Mouse (Mus musculus) intestine, postnatal 0 days (tissue): ENCODE results near the gene Sgip1. TPM values are rescaled to one million over a fixed set of nuclear protein-coding genes. Genes with fewer than 3 reads are reported as not detected.

Experiments used
- ATAC-seq: fragments of 200-750 bp; cut with Nextera tagmentation; 2 replicates; pipeline ENCODE4 v1.8.0; 2017; ENCODE audit warnings: mild to moderate bottlenecking, moderate TSS enrichment, moderate library complexity
- H3K27ac ChIP-seq: fragments of 300-500 bp; sonication (generic); 2 replicates; pipeline ENCODE4 v1.5.1; 2014; ENCODE audit warnings: mild to moderate bottlenecking, low read depth, low read length, moderate library complexity
- H3K27me3 ChIP-seq: fragments of 300-500 bp; sonication (generic); replicated peaks from 2 replicates; pipeline ENCODE4 v1.6.1; 2014; ENCODE audit warnings: low read length, mixed read lengths; ENCODE audit not compliant: control insufficient read depth, insufficient read depth
- H3K36me3 ChIP-seq: fragments of 300-500 bp; sonication (generic); 2 replicates; pipeline ENCODE4 v1.6.1; 2014; ENCODE audit warnings: mild to moderate bottlenecking, moderate library complexity; ENCODE audit not compliant: control insufficient read depth, insufficient read depth
- H3K4me1 ChIP-seq: fragments of 300-500 bp; sonication (generic); replicated peaks from 2 replicates; pipeline ENCODE4 v1.6.1; 2014; ENCODE audit warnings: antibody characterized with exemption, low read length, mixed read lengths; ENCODE audit not compliant: control insufficient read depth, insufficient read depth
- H3K4me2 ChIP-seq: fragments of 300-500 bp; sonication (generic); replicated peaks from 2 replicates; pipeline ENCODE4 v1.6.1; 2014; ENCODE audit warnings: low read depth, mild to moderate bottlenecking, moderate library complexity
- H3K4me3 ChIP-seq: fragments of 300-500 bp; sonication (generic); 2 replicates; pipeline ENCODE4 v1.5.1; 2014; ENCODE audit warnings: low read depth, low read length
- H3K9ac ChIP-seq: fragments of 300-500 bp; sonication (generic); 2 replicates; pipeline ENCODE4 v1.6.1; 2014; ENCODE audit warnings: mild to moderate bottlenecking, low read depth, low read length
- H3K9me3 ChIP-seq: fragments of 300-500 bp; sonication (generic); 2 replicates; pipeline ENCODE4 v1.6.1; 2016; ENCODE audit warnings: mixed run types; ENCODE audit not compliant: control insufficient read depth
- CTCF ChIP-seq: sonication (generic); IDR thresholded peaks from 2 replicates; pipeline ENCODE4 v1.5.1; 2016; ENCODE audit warnings: low read depth, mild to moderate bottlenecking, control low read depth, antibody characterized with exemption, moderate library complexity
- WGBS: fragments of 180-500 bp; shearing (Covaris S2); extraction: QIAGEN DNeasy Blood & Tissue Kit; methylation state at CpG from one replicate; pipeline ENCODE4 v1.1.7; 2014; 5-methylcytosine and 5-hydroxymethylcytosine counted together
- polyA plus RNA-seq: library from polyadenylated mRNA; unstranded; fragments of >200 nt; fragmentation: Nextera tagmentation; extraction: Ambion mirVana; gene quantifications from 2 replicates; pipeline ENCODE4 v1.2.1, GENCODE M21; 2015

The Sgip1 gene
- polyA plus RNA-seq, 1 experiment from 2014 or later, result 6.1 TPM

- ATAC-seq, result no peak
- H3K27me3 ChIP-seq, result no peaks in the 10 kb centered on the region
- H3K9me3 ChIP-seq, result no peaks in the 10 kb centered on the region
- WGBS, result 88% methylated on average over 1 of the region's 1 CpGs
- TF ChIP-seq CTCF, result no peak
- no peak overlapping the region for H3K4me2 ChIP-seq
- no peak overlapping the region for H3K9ac ChIP-seq
- H3K36me3 ChIP-seq, result no peaks in the 10 kb centered on the region
- H3K4me1 ChIP-seq, result no peaks in the 10 kb centered on the region
- H3K27ac ChIP-seq, result no peak overlapping the region
- H3K4me3 ChIP-seq, result no peak overlapping the region
Observed at GRCm38 (mm10) chr4:102810277-102810676, 69.2 kb downstream of the Sgip1 start.

GRCm38 (mm10) chr4:102811007-102811805 is 70.1 kb downstream of the Sgip1 start:
- no peaks in the 10 kb centered on the region for H3K4me1 ChIP-seq
- no peak overlapping the region for H3K4me3 ChIP-seq
- no peak overlapping the region for H3K27ac ChIP-seq
- H3K4me2 ChIP-seq, result no peak overlapping the region
- no peaks in the 10 kb centered on the region for H3K9me3 ChIP-seq
- H3K27me3 ChIP-seq, result no peaks in the 10 kb centered on the region
- no peak overlapping the region for H3K9ac ChIP-seq
- 41% methylated on average over 9 of the region's 9 CpGs for WGBS
- TF ChIP-seq CTCF, result no peak
- no peak for ATAC-seq
- H3K36me3 ChIP-seq, result no peaks in the 10 kb centered on the region

GRCm38 (mm10) chr4:102813346-102813745 is 72.2 kb downstream of the Sgip1 start:
- no peak for ATAC-seq
- no peak overlapping the region for H3K9ac ChIP-seq
- no peak overlapping the region for H3K4me2 ChIP-seq
- H3K9me3 ChIP-seq, result no peaks in the 10 kb centered on the region
- 74% methylated on average over 8 of the region's 8 CpGs for WGBS
- H3K4me1 ChIP-seq, result no peaks in the 10 kb centered on the region
- no peaks in the 10 kb centered on the region for H3K36me3 ChIP-seq
- no peak overlapping the region for H3K4me3 ChIP-seq
- H3K27me3 ChIP-seq, result no peaks in the 10 kb centered on the region
- no peak for TF ChIP-seq CTCF
- no peak overlapping the region for H3K27ac ChIP-seq

GRCm38 (mm10) chr4:102821786-102822185 is 80.7 kb downstream of the Sgip1 start:
- no peaks in the 10 kb centered on the region for H3K9me3 ChIP-seq
- no peak overlapping the region for H3K4me2 ChIP-seq
- no peaks in the 10 kb centered on the region for H3K36me3 ChIP-seq
- 44% methylated on average over 4 of the region's 4 CpGs for WGBS
- no peak for ATAC-seq
- TF ChIP-seq CTCF, result no peak
- no peak overlapping the region for H3K4me3 ChIP-seq
- no peaks in the 10 kb centered on the region for H3K4me1 ChIP-seq
- H3K27me3 ChIP-seq, result no peaks in the 10 kb centered on the region
- no peak overlapping the region for H3K27ac ChIP-seq
- H3K9ac ChIP-seq, result no peak overlapping the region

GRCm38 (mm10) chr4:102824494-102824893 is 83.4 kb downstream of the Sgip1 start:
- Histone ChIP-seq H3K9me3 (no peaks in the 10 kb centered on the region), H3K9ac (no peak overlapping the region), H3K27ac (no peak overlapping the region), H3K4me1 (no peaks in the 10 kb centered on the region), H3K4me2 (no peak overlapping the region), H3K27me3 (no peaks in the 10 kb centered on the region), H3K4me3 (no peak overlapping the region), H3K36me3 (no peaks in the 10 kb centered on the region)
- 58% methylated on average over 2 of the region's 2 CpGs for WGBS
- no peak for TF ChIP-seq CTCF
- ATAC-seq, result no peak

GRCm38 (mm10) chr4:102826159-102826558 is 85.1 kb downstream of the Sgip1 start:
- no peak for TF ChIP-seq CTCF
- Histone ChIP-seq H3K27ac (no peak overlapping the region), H3K4me1 (no peaks in the 10 kb centered on the region), H3K9me3 (no peaks in the 10 kb centered on the region), H3K4me2 (no peak overlapping the region), H3K4me3 (no peak overlapping the region), H3K27me3 (no peaks in the 10 kb centered on the region), H3K9ac (no peak overlapping the region), H3K36me3 (no peaks in the 10 kb centered on the region)
- no peak for ATAC-seq
- 84% methylated on average over 2 of the region's 2 CpGs for WGBS

GRCm38 (mm10) chr4:102828518-102828917 is 87.4 kb downstream of the Sgip1 start:
- 66% methylated on average over 2 of the region's 2 CpGs for WGBS
- Histone ChIP-seq H3K27ac (no peak overlapping the region), H3K36me3 (no peaks in the 10 kb centered on the region), H3K4me1 (no peaks in the 10 kb centered on the region), H3K27me3 (no peaks in the 10 kb centered on the region), H3K4me3 (no peak overlapping the region), H3K9me3 (no peaks in the 10 kb centered on the region), H3K9ac (no peak overlapping the region), H3K4me2 (no peak overlapping the region)
- no peak for ATAC-seq
- no peak for TF ChIP-seq CTCF
